Mouse (Mus musculus): Measurements from ENCODE around the gene Rtn4.
"Not testable (repeated sequence)": the region's sequence is repeated elsewhere in the genome, so short reads cannot be mapped to it uniquely, and the experiment has no call there.

The Rtn4 gene

DNA sequence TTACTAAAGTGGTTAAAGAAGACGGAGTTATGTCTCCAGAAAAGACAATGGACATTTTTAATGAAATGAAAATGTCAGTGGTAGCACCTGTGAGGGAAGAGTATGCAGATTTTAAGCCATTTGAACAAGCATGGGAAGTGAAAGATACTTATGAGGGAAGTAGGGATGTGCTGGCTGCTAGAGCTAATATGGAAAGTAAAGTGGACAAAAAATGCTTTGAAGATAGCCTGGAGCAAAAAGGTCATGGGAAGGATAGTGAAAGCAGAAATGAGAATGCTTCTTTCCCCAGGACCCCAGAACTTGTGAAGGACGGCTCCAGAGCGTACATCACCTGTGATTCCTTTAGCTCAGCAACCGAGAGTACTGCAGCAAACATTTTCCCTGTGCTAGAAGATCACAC lies 14.1 kb downstream of the Rtn4 start:
- in situ Hi-C loops (cut with MseI, MboI), result no loop called here

DNA sequence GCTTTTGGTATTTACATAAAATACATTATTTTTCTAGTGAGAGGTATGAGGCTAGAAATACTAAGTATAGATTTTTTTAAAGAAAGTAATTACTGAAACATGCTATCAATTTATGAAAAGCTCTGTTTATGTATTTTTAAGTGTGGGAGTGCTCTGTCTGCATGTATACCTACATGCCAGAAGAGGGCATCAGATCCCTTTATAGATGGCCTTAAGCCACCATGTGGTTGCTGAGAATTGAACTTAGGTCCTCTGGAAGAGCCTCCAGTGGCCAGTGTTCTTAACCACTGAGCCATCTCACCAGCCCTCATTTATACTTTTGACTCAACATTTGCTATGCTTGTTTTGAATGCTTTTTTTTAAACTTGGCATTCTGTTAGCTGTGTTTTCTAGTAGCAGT lies 16.8 kb downstream of the Rtn4 start:
- in situ Hi-C loops (cut with MseI, MboI), result no loop called here

DNA sequence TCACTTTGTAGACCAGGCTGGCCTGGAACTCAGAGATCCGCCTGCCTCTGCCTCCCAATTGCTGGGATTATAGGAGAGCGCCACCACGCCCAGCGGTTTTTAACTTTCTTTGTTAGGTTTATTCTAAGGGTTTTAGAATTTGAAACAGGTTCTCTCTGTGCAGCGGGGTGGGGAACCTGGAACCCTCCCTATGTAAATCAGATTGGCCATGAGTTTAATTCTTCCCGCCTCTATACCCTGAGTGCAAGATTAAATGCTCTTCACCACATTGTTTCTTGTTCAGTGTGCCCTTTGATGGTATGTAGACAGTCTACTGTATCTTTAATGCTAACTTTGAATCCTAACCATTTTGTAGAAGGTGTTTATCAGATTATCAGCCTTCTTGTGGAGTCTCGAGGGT lies 21.4 kb downstream of the Rtn4 start:
- in situ Hi-C loops (cut with MseI, MboI), result no loop called here

DNA sequence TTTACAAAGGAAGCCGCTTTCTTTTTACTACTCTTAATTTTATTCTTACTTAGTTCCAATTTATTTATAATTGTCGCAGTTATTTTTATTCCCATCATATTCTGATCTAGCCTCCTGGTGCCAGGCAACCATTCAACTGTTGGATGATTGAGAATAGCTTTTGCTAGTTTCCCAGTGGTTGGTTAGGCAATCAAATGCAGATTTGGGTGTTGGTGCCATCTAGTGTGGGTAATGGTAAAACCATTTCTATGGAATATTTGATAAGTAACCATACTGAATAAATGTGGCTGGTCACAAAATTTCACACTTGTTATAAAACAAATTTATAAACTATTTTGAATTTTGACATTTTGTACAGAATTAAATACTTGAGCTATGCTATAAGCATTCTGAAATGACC lies 22.0 kb downstream of the Rtn4 start:
- in situ Hi-C loops (cut with MseI, MboI), result no loop called here

DNA sequence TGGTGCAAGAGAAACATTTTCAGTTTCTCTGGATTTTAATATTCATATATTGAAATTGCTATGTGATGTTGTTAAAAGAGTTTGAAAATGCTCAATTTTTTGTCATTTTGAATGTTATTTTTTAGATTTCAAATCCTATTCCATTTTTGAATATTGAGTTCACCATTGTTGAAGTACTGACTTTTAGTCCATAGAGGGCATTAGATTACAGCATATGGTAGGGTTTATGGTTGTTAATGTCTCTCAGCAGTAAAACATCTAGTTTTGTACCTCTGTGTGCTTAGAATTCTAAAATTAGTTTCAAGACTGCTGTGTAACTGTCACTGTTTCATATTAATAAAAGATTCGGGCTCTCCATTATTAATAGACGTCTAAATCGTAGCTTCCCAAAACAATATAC lies 22.8 kb downstream of the Rtn4 start:
- in situ Hi-C loops (cut with MseI, MboI), result no loop called here

DNA sequence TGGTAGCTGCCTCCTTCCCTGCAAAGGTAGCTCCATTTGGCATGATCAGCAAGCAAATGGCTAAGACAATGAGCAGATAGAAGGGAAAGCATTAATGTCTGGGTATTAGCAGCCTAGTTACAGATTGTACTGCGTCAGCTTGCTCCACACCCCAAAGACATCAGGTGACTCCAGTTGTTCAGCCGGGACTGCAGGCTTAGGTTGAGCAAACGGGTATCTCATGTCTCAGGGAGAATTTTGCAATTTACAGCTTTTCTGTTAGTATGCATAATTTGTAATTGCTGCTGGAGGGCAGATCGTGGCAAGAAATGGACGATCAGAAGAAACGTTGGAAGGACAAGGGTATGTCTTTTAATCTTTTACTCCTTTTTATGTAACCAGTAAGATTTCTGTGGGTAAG lies 25.8 kb downstream of the Rtn4 start:
- in situ Hi-C loops (cut with MseI, MboI), result no loop called here

- in situ Hi-C loops (cut with MseI, MboI), result no loop called here
These were observed 26.9 kb downstream of the Rtn4 start for GRCm38 (mm10) chr11:29719597-29719996.

GRCm38 (mm10) chr11:29724213-29724612 lies 31.5 kb downstream of the Rtn4 start:
- in situ Hi-C loops (cut with MseI, MboI), result loop anchor here in 1 of 2 experiments (10.0 kb wide), 1 partner anchor 161 kb away; no protein-coding TSS in a partner anchor

DNA sequence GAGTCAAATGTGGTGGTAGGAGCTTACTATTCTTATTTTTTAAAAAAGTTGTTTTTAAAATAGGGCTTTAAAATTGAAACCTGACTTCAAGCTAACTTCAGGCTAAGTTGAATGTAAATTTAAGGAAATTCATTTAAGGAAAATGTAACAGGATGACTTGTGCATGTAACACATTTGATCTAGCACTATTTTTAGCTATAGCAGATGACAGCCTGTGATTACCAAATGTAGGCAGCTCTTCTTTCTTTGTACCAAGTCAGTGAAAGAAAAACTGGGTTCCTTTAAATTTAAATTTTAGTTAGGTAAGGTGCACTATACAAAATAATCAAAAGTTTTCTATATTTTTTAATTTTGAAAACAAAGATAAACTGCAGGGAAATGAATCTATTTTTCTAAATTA lies 32.4 kb downstream of the Rtn4 start:
- in situ Hi-C loops (cut with MseI, MboI), result loop anchor here in 1 of 2 experiments (10.0 kb wide), 1 partner anchor 160 kb away; no protein-coding TSS in a partner anchor

DNA sequence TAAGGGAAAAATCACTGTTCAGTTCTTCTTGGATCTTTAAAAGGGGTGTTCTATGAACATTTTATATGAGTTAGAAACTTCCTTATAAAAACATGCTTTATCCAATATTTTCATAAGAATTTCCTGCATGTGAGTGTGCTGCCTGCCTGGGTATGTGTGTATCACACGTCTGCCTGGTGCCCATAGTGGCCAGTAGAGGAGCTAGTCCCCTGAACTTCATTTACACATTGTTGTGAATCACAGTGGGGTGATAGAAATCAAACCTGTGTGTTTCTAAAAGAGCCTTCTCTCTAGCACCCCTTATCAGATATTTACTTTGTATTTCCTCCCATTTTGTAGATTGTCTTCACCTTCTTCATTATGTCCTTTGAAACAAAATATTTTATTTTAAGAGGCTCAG lies 32.9 kb downstream of the Rtn4 start:
- in situ Hi-C loops (cut with MseI, MboI), result loop anchor here in 1 of 2 experiments (10.0 kb wide), 1 partner anchor 159 kb away; no protein-coding TSS in a partner anchor

DNA sequence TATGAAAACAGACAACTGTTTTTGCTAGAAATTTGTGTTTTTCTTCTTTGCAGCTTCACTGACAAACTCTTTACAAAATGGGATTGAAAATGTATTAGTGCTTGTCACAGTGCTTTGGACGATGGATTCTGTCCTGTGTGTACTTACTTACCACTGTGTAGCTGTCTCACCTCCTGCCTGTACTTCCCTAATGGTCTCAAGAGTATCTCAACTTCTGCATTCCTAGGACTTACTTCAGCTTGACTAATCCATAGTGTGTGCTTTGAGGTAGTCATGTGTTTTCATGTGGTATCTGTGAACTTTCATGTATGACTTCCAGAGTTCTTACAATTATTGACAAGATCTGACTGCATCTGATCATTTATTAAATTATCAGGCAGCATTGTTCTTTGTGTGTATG lies 35.2 kb downstream of the Rtn4 start:
- in situ Hi-C loops (cut with MseI, MboI), result loop anchor here in 1 of 2 experiments (10.0 kb wide), 1 partner anchor 157 kb away; no protein-coding TSS in a partner anchor

- in situ Hi-C loops (cut with MseI, MboI), result loop anchor here in 1 of 2 experiments (10.0 kb wide), 1 partner anchor 145 kb away; no protein-coding TSS in a partner anchor
These were observed 47.0 kb downstream of the Rtn4 start for GRCm38 (mm10) chr11:29739752-29740151.

GRCm38 (mm10) chr11:29744760-29745430 lies 52.1 kb downstream of the Rtn4 start:
- in situ Hi-C loops (cut with MseI, MboI), result no loop called here

DNA sequence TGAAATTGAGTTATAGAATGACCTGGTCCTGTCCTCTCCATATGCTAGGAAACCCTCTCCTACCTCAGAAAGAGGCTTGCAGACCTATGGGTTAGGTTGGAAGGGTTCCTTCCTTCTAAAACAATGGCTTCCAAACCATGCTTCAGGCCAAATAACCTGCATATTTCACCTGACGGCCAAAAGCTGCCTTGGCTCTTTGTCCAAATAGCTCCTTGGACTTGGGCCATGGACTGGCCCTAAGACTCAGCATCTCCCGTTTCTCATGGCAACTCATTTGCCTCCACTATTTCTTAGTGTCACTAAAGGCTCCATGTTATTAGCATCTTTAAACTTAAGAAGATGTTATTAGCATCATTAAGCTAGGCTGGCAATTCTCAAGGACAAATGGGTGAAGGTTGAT lies 52.8 kb downstream of the Rtn4 start:
- in situ Hi-C loops (cut with MseI, MboI), result no loop called here

GRCm38 (mm10) chr11:29746203-29746602 lies 53.5 kb downstream of the Rtn4 start:
- in situ Hi-C loops (cut with MseI, MboI), result no loop called here

DNA sequence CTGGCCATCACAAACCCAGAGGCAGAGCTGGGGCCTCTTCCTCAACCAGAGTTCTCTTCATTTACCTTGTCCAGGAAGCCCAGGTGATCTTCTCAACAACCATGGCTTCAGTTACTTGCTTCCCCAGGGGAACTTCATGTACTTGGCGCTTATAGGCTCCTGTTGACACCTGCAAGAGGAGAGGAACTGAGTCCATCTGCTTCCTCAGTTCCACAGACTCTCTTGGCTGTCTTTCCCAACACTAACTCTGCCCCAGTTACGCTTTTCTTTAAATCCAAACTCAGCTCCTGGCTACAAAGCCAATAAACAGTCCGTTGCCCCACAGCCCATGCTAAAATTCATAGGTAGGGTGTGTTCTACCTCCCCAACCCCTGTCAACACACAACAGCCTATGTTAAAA lies 54.6 kb downstream of the Rtn4 start:
- in situ Hi-C loops (cut with MseI, MboI), result no loop called here

- in situ Hi-C loops (cut with MseI, MboI), result no loop called here
These were observed 55.1 kb downstream of the Rtn4 start for GRCm38 (mm10) chr11:29747881-29748280.

GRCm38 (mm10) chr11:29748750-29749467 lies 56.2 kb downstream of the Rtn4 start:
- in situ Hi-C loops (cut with MseI, MboI), result no loop called here

DNA sequence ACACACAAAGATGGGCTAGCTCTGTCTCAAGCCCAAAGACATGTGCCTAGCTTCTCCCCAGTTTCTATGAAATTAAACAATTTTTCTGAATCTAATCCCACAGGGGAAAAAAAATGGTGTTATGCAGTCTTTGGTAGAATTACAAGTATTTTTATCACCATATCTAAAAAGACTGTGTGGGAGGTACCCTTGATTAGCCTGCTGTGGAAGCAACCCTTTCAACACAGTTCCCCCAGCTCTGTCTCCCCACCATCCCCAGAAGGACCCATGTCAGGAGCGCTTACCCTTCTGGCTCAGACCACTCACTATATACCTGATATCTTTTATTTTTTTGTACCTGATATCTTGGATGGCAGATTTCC lies 56.7 kb downstream of the Rtn4 start:
- in situ Hi-C loops (cut with MseI, MboI), result no loop called here

DNA sequence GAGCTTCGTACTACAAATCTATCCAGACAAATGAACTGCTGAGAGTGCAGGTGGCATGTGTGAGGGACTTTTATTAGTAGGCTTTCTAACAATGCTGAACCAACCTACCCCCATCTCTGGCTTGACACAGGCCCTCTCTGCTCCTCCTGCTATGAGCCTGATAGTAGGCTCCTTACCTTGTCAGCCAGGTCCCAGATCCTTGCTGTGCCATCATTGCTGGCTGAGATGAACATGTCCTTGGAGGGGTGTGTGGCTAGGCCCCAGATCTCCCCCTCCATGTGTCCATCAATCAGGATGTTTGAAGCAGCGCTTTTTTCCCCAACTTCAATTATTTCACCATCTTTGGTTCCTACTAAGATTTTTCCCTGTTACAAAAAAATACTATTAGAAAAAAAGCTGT lies 58.3 kb downstream of the Rtn4 start:
- in situ Hi-C loops (cut with MseI, MboI), result no loop called here

- in situ Hi-C loops (cut with MseI, MboI), result no loop called here
These were observed 59.2 kb downstream of the Rtn4 start for GRCm38 (mm10) chr11:29751648-29752611.

DNA sequence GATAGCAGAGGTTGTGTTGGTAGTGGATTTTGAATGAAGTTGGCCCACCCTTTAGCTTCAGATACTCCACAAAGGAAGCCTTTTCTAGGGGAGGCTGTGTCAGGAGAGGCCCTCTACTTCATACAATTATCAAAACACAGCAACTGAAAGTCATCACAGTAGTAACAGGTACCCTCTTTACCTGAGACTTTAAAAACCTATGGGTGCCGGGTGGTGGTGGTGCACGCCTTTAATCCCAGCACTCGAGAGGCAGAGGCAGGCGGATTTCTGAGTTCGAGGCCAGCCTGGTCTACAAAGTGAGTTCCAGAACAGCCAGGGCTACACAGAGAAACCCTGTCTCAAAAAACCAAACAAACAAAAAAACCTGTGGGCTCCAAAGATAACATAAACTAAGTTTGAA lies 63.3 kb downstream of the Rtn4 start:
- in situ Hi-C loops (cut with MseI, MboI), result not testable (repeated sequence)

Data from mouse trophoblast stem cell (cell line).